Mouse (Mus musculus): Measurements from ENCODE around the gene Bicdl1.

DNA sequence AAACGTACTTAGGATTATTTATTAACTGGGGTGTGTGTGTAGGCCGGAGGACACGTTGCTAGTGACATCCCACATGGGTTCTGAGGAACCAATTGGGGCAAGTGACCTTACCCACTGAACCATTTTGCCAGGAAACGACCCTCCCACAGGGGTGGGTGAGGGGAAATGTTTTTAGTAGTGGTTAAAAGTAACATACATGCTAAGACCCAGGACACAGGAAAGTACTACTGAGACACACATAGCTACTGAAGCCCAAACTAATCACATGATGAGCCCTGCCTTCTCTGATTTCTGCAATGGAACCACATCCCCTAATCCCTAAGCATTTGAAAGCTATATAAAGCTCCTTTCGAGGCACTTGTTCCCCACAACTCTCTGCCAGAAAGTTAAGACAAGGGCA is 1.1 kb downstream of the Bicdl1 start:
- no peak for TF ChIP-seq CTCF (IDR thresholded peaks at IDR 0.05; ENCODE audit: borderline replicate concordance, control insufficient read depth, extremely low read depth, insufficient read depth, low read length, poor library complexity)
- TF ChIP-seq POLR2A (IDR thresholded peaks at IDR 0.05; ENCODE audit: control insufficient read depth, extremely low read depth, insufficient read depth, low read length, poor library complexity), result no peak

Data from thymus, adult 2 months (tissue).